Mouse (Mus musculus): ENCODE measurements around the gene B3gnt5.

DNA sequence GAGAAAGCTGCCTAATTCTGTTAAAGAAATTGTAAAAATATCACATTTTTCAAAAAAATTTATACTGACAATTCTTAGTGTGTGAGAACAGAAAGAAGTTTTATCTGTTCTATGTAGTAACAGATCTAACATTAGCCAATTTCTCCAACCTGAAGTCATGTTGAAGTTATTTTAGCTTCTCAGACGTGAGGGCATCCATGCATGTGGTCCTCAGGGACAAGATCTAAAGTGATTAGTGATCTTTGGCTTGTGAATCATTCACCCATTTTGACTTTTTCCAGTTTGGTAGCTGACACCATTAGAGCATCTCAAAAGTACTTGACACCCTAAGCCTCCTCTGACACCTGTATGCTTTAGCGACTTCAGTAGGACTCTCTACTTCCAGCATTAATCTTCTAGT lies 29.9 kb downstream of the B3gnt5 start:
- TF ChIP-seq TCF12 (IDR thresholded peaks at IDR 0.05; ENCODE audit: low read depth, low read length) (no peak), ETS1 (IDR thresholded peaks at IDR 0.05; ENCODE audit: low read depth, low read length) (no peak), POLR2A (IDR thresholded peaks at IDR 0.05; ENCODE audit: control insufficient read depth in 1 of 2, insufficient read depth in 1 of 2, low read depth in 1 of 2, low read length in 2 of 2, poor library complexity in 1 of 2) (no peak), NELFE (IDR thresholded peaks at IDR 0.05; ENCODE audit: low read depth, low read length) (no peak), MYC (IDR thresholded peaks at IDR 0.05; ENCODE audit: low read depth, low read length) (no peak), ZNF384 (IDR thresholded peaks at IDR 0.05; ENCODE audit: low read depth, low read length) (no peak), CHD1 (IDR thresholded peaks at IDR 0.05; ENCODE audit: low read depth, low read length) (no peak), NRF1 (IDR thresholded peaks at IDR 0.05; ENCODE audit: insufficient read depth, low read depth, low read length, poor library complexity, severe bottlenecking) (no peak), TAL1 (IDR thresholded peaks at IDR 0.05; ENCODE audit: low read length) (no peak), CTCF (IDR thresholded peaks at IDR 0.05 in 2 of 3, conservative IDR thresholded peaks at IDR 0.05 in 1 of 3; ENCODE audit: control insufficient read depth in 1 of 3, insufficient read depth in 1 of 3, low read depth in 2 of 3, low read length in 3 of 3, poor library complexity in 1 of 3, severe bottlenecking in 1 of 3) (no peak), RCOR1 (IDR thresholded peaks at IDR 0.05; ENCODE audit: low read depth, low read length) (no peak), BHLHE40 (IDR thresholded peaks at IDR 0.05; ENCODE audit: borderline replicate concordance, low read depth, low read length) (no peak), ZKSCAN1 (IDR thresholded peaks at IDR 0.05; ENCODE audit: low read depth, low read length) (no peak), E2F4 (IDR thresholded peaks at IDR 0.05; ENCODE audit: borderline replicate concordance, low read depth, low read length) (no peak)

Data from MEL (cell line).